Comparison of ENCODE assay signal across 16 mouse cellular contexts in the genomic region with DNA sequence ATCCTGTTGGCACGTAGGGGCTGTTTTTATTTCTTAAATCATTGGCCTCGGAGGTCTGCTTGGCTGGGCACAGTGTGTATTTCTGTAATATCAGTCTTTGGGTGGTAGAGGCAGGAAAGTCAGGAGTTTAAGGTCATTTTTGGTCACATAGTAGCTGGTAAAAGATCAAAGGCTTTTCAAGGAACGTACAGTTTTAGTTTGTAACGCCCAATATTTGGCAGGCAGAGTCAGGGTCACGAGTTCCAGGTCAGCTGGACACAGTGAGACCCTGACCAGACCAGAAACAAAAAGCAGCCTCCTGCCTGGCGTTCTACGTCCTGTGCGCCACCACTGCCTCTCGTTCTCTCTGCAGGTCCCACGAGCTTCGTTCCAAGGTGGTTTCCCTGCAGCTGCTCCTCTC.
"Had no signal": no experiment of that assay in that cellular context is flagged by ENCODE, and none has a peak within 500 bp of the region (broad histone marks: within the 10 kb centered on the region; RNA-seq: fewer than 3 reads in every experiment).

No protein-coding gene starts in this region.

- H3K4me3 ChIP-seq: lung, embryonic 15.5 days; megakaryocyte, embryonic 14.5 days; midbrain, embryonic 13.5 days; midbrain, embryonic 15.5 days; neural tube, embryonic 12.5 days had no signal

- H3K9ac ChIP-seq: liver, postnatal 0 days; lung, embryonic 15.5 days; midbrain, embryonic 13.5 days; midbrain, embryonic 15.5 days; neural tube, embryonic 12.5 days had no signal

- H3K27me3 ChIP-seq: lung, embryonic 15.5 days; megakaryocyte, embryonic 14.5 days; midbrain, embryonic 13.5 days; midbrain, embryonic 15.5 days; neural tube, embryonic 12.5 days had no signal

- H3K4me1 ChIP-seq: lung, embryonic 15.5 days; megakaryocyte, embryonic 14.5 days; midbrain, embryonic 13.5 days; midbrain, embryonic 15.5 days; neural tube, embryonic 12.5 days had no signal

- DNase-seq: liver, postnatal 0 days; lung, adult 2 months; lung, postnatal 14 days; lung, postnatal 36 days; right cerebral cortex, postnatal 25 days; right cerebral cortex, postnatal 4 days; spleen, adult 18-20 months; thymus, adult 18-20 months; thymus, postnatal 14 days; thymus, postnatal 36 days had no signal

- H3K27ac ChIP-seq: lung, embryonic 15.5 days; macrophage; midbrain, embryonic 13.5 days; midbrain, embryonic 15.5 days; neural tube, embryonic 12.5 days had no signal
